Mouse (Mus musculus) leukemia stem cell, adult 10-12 weeks (primary cell): ENCODE data around the gene Dppa3. TPM values are rescaled to one million over a fixed set of nuclear protein-coding genes. Genes with fewer than 3 reads are reported as not detected.

Source experiments
- polyA plus RNA-seq: library from polyadenylated mRNA; stranded (reverse); fragments of >175 nt; gene quantifications from 2 replicates; pipeline ENCODE4 v1.2.3, GENCODE M21; 2012; ENCODE audit warnings: low replicate concordance

The Dppa3 gene
- polyA plus RNA-seq: not detected in 2 replicates

DNA sequence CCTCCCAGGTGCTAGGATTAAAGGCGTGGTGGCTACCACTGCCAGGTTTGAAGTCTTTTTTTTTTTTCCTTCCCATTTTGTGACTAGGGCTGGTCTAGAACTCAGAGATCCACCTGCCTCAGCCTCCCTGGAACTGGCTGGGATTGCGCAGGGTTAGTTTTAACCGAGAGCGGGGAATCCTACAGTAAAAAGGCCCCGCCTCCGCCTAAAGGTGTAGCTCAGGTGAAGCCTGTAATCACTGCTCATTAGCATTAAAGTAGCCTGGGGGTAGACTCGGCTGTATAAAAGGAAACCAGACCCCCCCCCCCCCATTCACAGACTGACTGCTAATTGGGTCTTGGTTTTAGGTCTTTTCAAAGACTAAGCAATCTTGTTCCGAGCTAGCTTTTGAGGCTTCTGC, at the start of gene Dppa3:
Gene Dppa3 (plus strand): TSS at position 301 of the 400 bp plus-strand sequence.

DNA sequence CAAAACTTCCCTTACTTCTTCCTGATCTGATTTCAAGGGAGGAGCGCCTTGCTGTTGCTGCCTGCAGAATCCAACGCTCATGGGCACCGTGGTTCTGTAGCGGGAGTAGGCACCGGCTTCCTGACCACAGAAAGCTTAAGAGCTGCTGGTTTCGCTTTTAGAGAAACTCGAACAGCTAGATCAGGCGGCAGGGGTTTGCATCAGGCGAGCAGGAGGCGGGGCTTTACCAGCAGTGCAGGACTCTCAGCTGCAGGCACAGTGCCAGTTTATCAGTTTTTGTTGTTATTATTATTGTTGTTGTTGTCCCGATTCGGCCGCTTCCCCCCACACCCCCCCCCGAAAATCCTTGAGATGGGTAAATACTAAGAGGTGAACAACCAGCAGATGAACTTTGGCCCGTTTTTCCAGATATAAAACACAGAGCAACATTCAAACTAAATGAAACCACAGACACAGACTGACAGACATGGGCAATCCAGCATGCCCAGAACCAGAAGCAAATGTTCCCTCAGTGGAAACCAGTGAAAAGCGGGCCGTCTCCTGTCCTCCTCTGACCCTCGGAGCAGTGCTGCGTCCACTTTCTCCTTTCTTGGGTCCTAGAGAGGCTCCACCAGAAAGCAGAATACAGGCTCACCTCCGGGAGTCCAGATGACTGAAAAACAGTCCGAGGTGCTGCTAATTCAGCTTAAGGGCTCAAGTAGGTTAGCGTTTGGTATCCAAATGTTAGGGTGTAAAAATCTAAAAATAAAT, 23.8 kb upstream of the Dppa3 start, which contains the start of gene Apobec1:
Gene Apobec1 (minus strand): TSS at position 203 of the 750 bp plus-strand sequence.

DNA sequence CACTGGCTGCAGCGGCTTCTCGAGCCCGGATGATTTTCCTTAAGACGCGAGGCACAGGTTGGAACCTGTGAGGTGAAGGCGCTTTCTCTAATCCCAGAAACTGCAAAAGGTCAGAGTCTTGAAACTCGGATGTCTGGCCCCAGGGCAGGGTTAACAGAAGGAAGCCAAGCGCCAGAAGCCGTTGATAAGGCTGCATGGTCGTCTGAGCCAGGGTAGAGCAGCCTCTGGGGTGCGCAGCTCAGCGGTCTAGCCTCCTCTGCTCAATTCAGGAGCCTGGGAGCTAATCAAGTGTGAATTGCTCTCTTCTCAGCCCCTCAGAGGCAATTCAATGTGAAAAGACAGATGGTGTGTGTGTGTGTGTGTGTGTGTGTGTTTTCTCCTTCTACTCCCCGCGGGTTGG, 16.4 kb upstream of the Dppa3 start, which contains the start of gene Gdf3:
Gene Gdf3 (minus strand): TSS at position 317 of the 400 bp plus-strand sequence.

Other genes with a start within 250 kb of the Dppa3 start
- gene Rimklb, start 127.6 kb upstream of the Dppa3 start, polyA plus RNA-seq: not detected in 2 replicates
- not detected in 2 replicates for gene Mfap5, start 120.6 kb upstream of the Dppa3 start, polyA plus RNA-seq
- 0.18 and 0.67 TPM in 2 replicates for gene Aicda, start 72.6 kb upstream of the Dppa3 start, polyA plus RNA-seq
- 0.73 and 1.7 TPM in 2 replicates for gene Apobec1, start 24.0 kb upstream of the Dppa3 start, polyA plus RNA-seq
- gene Gdf3, start 16.3 kb upstream of the Dppa3 start, polyA plus RNA-seq: 1.2 and 9.1 TPM in 2 replicates
- 0.12 TPM in 1 of 2 replicates, not detected in the other for gene Nanog, start 81.1 kb downstream of the Dppa3 start, polyA plus RNA-seq
- gene Slc2a3, start 175.2 kb downstream of the Dppa3 start, polyA plus RNA-seq: 9.0 and 24.9 TPM in 2 replicates
- 44.4 and 63.1 TPM in 2 replicates for gene Foxj2, start 193.5 kb downstream of the Dppa3 start, polyA plus RNA-seq
- 0.03 TPM in 1 of 2 replicates, not detected in the other for gene C3ar1, start 229.8 kb downstream of the Dppa3 start, polyA plus RNA-seq
- 11.0 and 14.8 TPM in 2 replicates for gene Necap1, start 248.1 kb downstream of the Dppa3 start, polyA plus RNA-seq